Mouse (Mus musculus) frontal cortex, adult (tissue): ENCODE measurements around the gene Galp.
A peak's percentile ranks its signal among the peaks of the same experiment; 100 is the strongest.

Source experiments
- ATAC-seq: cut with Nextera tagmentation; 2 replicates; pipeline ENCODE4 v1.9.2; 2017; ENCODE audit warnings: mild to moderate bottlenecking, moderate library complexity, mixed read lengths; ENCODE audit not compliant: low TSS enrichment

The Galp gene

GRCm38 (mm10) chr7:6196790-6197189, at the start of gene Galp:
TSS of gene Galp (plus strand) at chr7:6197090.
- ATAC-seq, result no peak

DNA sequence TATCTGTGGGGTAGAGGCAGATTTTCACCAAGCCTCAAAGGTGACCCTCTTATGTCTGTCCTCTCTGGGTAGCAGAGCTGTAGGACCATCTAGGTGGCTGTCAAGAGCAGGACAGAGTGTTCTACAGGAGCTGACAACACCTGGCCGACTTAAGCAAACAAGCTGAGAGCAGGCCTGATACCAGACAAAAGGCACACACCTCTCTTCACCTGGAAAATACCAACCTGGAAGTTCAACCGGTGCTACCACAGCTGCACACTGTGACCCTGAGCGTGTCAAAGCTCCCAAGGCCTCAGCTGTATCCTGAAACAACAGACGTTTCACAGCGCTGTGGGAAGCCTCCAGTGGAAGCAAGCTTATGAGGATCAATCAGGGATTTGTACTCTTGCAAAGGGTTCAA, 49.2 kb upstream of the Galp start:
- ATAC-seq, result no peak

DNA sequence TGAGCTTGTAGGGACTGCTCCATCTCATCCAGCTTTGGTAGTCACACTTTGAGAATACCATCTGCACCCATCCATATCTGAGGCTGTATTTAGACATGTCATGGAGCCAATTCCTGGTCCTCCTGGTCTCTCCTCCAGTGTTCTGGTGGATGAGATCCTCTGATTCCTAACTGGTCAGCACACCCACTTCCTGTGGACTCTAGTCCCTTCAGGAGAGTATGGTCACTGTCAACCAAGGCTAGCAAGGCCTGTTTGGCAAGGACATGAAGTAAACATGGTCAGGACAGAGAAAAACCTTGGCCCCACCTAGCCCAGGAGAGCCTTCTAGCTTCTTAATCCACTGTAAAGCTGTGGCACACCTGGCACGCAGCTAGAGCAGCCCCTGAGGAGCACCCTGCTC, 45.6 kb upstream of the Galp start:
- no peak for ATAC-seq

- no peak for ATAC-seq
These were observed 44.9 kb upstream of the Galp start for GRCm38 (mm10) chr7:6152036-6152435.

- no peak for ATAC-seq
These were observed 43.8 kb upstream of the Galp start for GRCm38 (mm10) chr7:6153131-6153530.

DNA sequence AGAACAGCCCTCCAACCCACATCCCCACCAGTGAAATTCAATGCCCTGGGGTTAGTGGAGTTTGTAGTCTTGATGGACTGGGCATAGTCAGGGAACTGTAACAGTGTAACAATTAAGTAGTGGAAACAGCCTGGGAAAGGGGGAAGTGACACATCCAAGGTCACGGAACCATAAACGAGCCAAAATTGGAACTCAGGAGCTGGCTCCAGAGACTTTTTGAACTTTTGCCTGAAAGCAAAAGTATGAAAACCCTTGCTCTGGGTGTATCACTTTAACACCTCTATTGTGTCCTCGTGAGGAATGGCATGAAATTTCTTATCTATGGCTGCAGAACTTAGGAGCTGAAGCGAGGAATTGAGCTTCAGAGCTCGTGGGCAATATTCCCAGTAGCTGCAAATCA, 42.7 kb upstream of the Galp start:
- ATAC-seq, result no peak

DNA sequence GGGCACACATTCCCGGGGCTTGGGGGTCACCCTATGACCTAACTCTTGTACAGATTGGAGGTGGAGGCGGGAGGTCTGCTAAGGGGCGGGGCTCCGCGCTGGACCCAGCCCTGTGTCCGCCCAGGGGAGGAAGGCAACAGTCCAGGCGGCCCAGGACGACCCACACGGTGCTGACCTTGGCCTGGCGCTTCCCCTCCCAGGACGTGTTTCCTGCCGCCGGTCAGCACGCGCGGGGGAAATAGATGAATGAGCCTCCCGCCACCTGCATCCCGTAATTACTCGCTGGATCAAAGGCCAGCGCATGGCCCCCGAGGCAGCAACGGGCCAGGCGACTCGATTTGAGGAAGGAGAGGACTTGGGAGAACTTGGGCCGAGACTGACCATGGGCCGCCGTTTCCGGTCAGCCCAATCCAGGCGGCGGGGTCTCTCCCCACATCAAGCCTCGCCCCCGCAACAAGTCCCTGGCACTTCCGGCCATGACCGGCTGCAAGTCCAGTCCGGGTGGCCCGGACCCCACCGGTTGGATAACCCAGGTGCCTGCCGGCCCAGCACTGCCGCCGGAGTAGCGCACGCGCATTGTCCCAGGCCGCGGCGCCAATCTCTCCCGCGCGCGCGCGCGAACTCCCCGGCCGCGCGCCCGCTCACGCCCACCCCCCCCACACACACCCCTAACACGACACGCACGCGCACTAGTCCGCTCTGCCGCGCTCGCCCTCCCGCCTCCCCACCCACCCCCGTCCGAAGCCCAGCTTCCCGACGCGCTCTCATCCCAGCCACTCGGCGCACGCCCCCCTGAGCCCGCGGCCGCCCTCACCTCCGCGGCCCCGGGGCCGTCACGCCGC, 41.6 kb upstream of the Galp start:
- ATAC-seq, result peak; percentile 60

- peak; percentile 90 for ATAC-seq
These were observed 40.9 kb upstream of the Galp start, which contains the start of gene Zfp787 for GRCm38 (mm10) chr7:6155901-6156411. TSS of gene Zfp787 (minus strand) at chr7:6155997.

- no peak for ATAC-seq
These were observed 39.9 kb upstream of the Galp start for GRCm38 (mm10) chr7:6156901-6157472.

DNA sequence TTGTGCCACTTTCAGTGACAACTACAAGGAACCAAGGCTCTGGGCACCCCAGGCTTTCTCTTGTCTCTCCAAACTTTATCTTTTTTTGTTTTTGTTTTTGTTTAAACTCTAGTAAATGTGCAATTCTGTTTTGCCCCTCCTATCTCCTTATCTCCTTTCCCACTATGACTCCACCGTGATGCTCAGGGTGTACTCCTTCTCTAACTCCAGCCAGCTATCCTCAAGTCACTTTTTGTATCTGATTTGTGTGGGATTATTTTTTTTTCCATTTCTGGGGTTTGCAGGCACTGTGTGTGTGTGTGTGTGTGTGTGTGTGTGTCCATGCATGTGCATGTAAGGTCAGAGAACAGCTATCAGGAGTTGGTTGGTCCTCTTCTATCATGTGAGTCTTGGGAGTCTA, 39.4 kb upstream of the Galp start:
- ATAC-seq, result no peak

DNA sequence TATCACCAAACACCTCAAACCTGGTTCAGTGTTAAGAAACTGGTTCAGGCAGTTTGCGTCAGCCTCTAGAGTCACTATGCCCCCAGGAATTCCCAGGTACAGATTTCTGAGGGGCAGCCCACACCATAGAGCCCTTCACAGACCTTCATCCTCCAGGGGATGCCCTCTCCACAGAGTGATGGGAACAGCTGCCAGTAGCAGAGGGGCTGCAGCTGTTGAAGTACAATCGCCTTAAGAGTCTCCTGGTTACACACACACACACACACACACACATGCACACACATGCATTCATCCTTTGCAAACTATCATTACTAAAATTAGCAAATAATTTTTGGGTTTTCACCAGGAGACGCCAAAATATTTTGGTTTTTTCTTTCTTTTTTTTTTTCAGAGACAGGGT, 37.3 kb upstream of the Galp start:
- no peak for ATAC-seq

DNA sequence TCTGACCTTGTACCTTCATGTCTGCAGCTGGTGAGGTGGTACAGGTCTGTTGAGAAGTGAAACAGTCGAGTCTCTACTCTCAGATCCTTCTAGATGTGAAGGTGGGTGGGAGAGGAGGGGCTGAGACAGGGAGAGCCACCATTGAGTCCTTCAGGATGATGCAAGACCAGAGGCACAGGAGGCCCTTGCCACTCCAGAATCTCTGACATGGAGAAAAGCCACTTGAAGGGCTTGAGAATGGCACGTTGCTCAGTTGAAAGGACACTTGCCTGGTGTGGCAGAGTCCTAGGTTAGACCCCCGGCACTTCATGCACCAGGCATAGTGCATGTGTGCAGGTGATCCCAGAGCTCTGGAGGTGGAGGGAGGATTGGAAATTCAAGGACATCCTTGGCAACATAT, 35.3 kb upstream of the Galp start:
- ATAC-seq, result no peak

DNA sequence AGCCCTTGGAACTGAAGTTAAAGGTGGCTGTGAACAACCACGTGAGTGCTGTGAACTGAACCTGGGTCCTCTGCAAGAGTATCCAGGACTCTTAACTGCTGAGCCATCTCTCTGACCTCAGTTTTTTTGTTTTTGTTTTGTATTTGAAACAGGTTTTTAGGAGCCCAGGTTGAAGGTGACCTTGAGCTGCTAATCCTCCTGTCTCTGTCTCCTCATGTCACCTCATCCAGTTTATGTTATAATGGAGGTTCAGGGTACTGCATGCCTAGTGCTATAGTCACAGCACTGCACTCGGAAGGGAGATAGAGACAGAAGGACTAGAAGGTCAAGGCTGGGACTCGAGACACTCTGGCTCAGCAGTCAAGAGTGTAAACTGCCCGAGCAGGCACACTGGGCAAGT, 34.7 kb upstream of the Galp start:
- ATAC-seq, result no peak

- no peak for ATAC-seq
These were observed 32.2 kb upstream of the Galp start for GRCm38 (mm10) chr7:6164671-6165070.

DNA sequence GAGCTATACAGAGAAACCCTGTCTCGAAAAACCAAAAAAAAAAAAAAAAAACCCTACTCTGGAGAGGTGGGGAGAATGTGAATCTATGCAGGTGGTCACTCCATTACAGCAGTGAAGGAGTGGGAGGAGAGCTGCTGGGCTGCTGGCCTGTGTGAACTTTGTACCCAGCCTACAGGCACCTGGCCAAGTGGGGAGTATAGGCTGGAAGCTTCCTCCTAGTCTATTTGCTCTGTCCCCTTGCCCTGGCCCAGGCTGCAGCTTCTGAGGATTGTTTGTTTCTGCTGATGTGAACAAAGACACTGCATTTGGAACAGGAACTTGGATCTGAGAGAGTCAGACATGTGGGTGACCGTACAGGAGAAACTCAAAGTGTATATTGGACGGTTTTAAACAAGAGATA, 27.5 kb upstream of the Galp start:
- ATAC-seq, result no peak

GRCm38 (mm10) chr7:6170391-6170790, 26.5 kb upstream of the Galp start:
- ATAC-seq, result no peak

- peak; percentile 30; the same call in 1 of the 2 replicates for ATAC-seq
These were observed 26.0 kb upstream of the Galp start for GRCm38 (mm10) chr7:6170871-6171270.

- peak; percentile 60 for ATAC-seq
These were observed 25.4 kb upstream of the Galp start for GRCm38 (mm10) chr7:6171444-6172005.

GRCm38 (mm10) chr7:6172006-6172649, 24.8 kb upstream of the Galp start, which contains the start of gene Zfp444:
TSS of gene Zfp444 (plus strand) at chr7:6172226.
- ATAC-seq, result peak; percentile 93

- no peak for ATAC-seq
These were observed 24.1 kb upstream of the Galp start for GRCm38 (mm10) chr7:6172674-6173244.

DNA sequence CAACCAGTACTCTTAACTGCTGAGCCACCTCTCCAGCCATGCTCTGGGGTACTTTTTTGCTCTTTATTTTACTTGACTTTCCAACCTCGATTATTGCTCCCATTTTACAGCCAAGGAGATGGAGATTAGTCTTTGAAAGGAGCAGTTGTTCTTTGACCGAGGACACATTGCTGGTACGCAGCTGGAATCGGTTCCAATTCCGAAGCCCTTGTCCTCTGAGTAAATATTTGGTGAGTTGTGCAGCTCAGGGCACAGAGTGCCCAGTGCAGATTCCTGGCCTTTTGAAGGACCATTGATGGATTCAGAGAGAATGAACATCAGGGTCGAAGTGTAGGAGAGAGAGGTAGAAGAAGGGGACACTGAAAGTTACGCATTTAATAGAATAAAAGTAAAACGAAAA, 23.0 kb upstream of the Galp start:
- ATAC-seq, result no peak
